Mouse (Mus musculus): ENCODE results near the gene Zdhhc6. TPM values are rescaled to one million over a fixed set of nuclear protein-coding genes. Genes with fewer than 3 reads are reported as not detected.

The Zdhhc6 gene
- total and polyA plus RNA-seq, 3 experiments = 33.8 to 62.8 (median 50.4) TPM

GRCm38 (mm10) chr19:55299378-55299777 is 16.5 kb downstream of the Zdhhc6 start:
- ATAC-seq (ENCODE audit: extremely low read depth, insufficient number of reproducible peaks, low FRiP score, poor library complexity, severe bottlenecking) = no peak

GRCm38 (mm10) chr19:55297961-55298360 is 17.9 kb downstream of the Zdhhc6 start:
- Histone ChIP-seq H3K4me3 (ENCODE audit: low read depth, low read length) (no peak overlapping the region), H3K36me3 (replicated peaks) (peaks cover 92% of the 10 kb centered on the region), H3K9me3 (replicated peaks) (no peaks in the 10 kb centered on the region), H3K27me3 (ENCODE audit: insufficient read depth, low read length) (no peaks in the 10 kb centered on the region), H3K4me1 (ENCODE audit: insufficient read depth, low read depth, low read length) (peaks cover 28% of the 10 kb centered on the region)
- DNase-seq (ENCODE audit: low spot score) (no peak), ATAC-seq (ENCODE audit: extremely low read depth, insufficient number of reproducible peaks, low FRiP score, poor library complexity, severe bottlenecking) (no peak)
- TF ChIP-seq TAL1 (conservative IDR thresholded peaks at IDR 0.05; ENCODE audit: low read depth, low read length) = no peak
- no peak for TF ChIP-seq POLR2AphosphoS5 (IDR thresholded peaks at IDR 0.05; ENCODE audit: insufficient replicate concordance, low read depth, low read length)
- no peak for TF ChIP-seq CTCF (IDR thresholded peaks at IDR 0.05; ENCODE audit: low read depth, low read length)
- no peak for TF ChIP-seq GATA2 (IDR thresholded peaks at IDR 0.05; ENCODE audit: borderline replicate concordance, low read depth, low read length)
- TF ChIP-seq GATA1 (IDR thresholded peaks at IDR 0.05; ENCODE audit: borderline replicate concordance, low read length) = no peak

More at GRCm38 (mm10) chr19:55299378-55299777, 16.5 kb downstream of the Zdhhc6 start:
- Histone ChIP-seq H3K4me3 (ENCODE audit: low read depth, low read length) (no peak overlapping the region), H3K36me3 (replicated peaks) (peaks cover 92% of the 10 kb centered on the region), H3K9me3 (replicated peaks) (no peaks in the 10 kb centered on the region), H3K4me1 (ENCODE audit: insufficient read depth, low read depth, low read length) (peaks cover 28% of the 10 kb centered on the region), H3K27me3 (ENCODE audit: insufficient read depth, low read length) (no peaks in the 10 kb centered on the region)
- no peak for DNase-seq (ENCODE audit: low spot score)
- TF ChIP-seq TAL1 (conservative IDR thresholded peaks at IDR 0.05; ENCODE audit: low read depth, low read length) (no peak), GATA1 (IDR thresholded peaks at IDR 0.05; ENCODE audit: borderline replicate concordance, low read length) (no peak), POLR2AphosphoS5 (IDR thresholded peaks at IDR 0.05; ENCODE audit: insufficient replicate concordance, low read depth, low read length) (no peak), GATA2 (IDR thresholded peaks at IDR 0.05; ENCODE audit: borderline replicate concordance, low read depth, low read length) (no peak), CTCF (IDR thresholded peaks at IDR 0.05; ENCODE audit: low read depth, low read length) (no peak)

DNA sequence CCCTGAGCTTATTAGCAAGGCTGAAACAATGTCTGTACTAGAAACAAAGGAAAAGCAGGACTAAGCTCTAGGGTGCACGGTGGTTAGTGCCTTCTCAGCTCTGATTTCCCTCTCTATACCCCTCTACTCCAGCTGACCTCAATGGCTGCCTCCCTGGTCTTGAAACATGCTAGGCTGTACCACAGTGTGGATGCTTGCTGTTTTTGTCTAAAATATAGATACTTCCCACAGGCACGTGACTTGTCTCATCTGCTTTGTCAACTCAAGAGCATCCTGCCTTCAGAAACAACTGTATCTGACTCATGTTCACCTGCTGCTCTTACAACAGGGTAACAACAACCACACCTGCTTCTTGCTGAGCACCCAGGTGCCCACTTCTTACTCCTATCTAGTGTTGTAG is 18.3 kb downstream of the Zdhhc6 start:
- TF ChIP-seq POLR2AphosphoS5 (IDR thresholded peaks at IDR 0.05; ENCODE audit: insufficient replicate concordance, low read depth, low read length) = no peak
- TF ChIP-seq GATA2 (IDR thresholded peaks at IDR 0.05; ENCODE audit: borderline replicate concordance, low read depth, low read length) = no peak
- no peak for TF ChIP-seq TAL1 (conservative IDR thresholded peaks at IDR 0.05; ENCODE audit: low read depth, low read length)
- no peak for TF ChIP-seq CTCF (IDR thresholded peaks at IDR 0.05; ENCODE audit: low read depth, low read length)
- TF ChIP-seq GATA1 (IDR thresholded peaks at IDR 0.05; ENCODE audit: borderline replicate concordance, low read length) = no peak
- H3K4me1 ChIP-seq (ENCODE audit: insufficient read depth, low read depth, low read length) = peaks cover 28% of the 10 kb centered on the region
- no peak overlapping the region for H3K4me3 ChIP-seq (ENCODE audit: low read depth, low read length)
- no peak for DNase-seq (ENCODE audit: low spot score)
- H3K9me3 ChIP-seq (replicated peaks) = no peaks in the 10 kb centered on the region
- no peaks in the 10 kb centered on the region for H3K27me3 ChIP-seq (ENCODE audit: insufficient read depth, low read length)
- H3K36me3 ChIP-seq (replicated peaks) = peaks cover 91% of the 10 kb centered on the region
- no peak for ATAC-seq (ENCODE audit: extremely low read depth, insufficient number of reproducible peaks, low FRiP score, poor library complexity, severe bottlenecking)

- TF ChIP-seq GATA2 (IDR thresholded peaks at IDR 0.05; ENCODE audit: borderline replicate concordance, low read depth, low read length) (no peak), GATA1 (IDR thresholded peaks at IDR 0.05; ENCODE audit: borderline replicate concordance, low read length) (no peak), CTCF (IDR thresholded peaks at IDR 0.05; ENCODE audit: low read depth, low read length) (no peak), POLR2AphosphoS5 (IDR thresholded peaks at IDR 0.05; ENCODE audit: insufficient replicate concordance, low read depth, low read length) (no peak), TAL1 (conservative IDR thresholded peaks at IDR 0.05; ENCODE audit: low read depth, low read length) (no peak)
- H3K4me3 ChIP-seq (ENCODE audit: low read depth, low read length) = no peak overlapping the region
- DNase-seq (ENCODE audit: low spot score) (no peak), ATAC-seq (ENCODE audit: extremely low read depth, insufficient number of reproducible peaks, low FRiP score, poor library complexity, severe bottlenecking) (no peak)
- H3K27me3 ChIP-seq (ENCODE audit: insufficient read depth, low read length) = no peaks in the 10 kb centered on the region
- H3K9me3 ChIP-seq (replicated peaks) = no peaks in the 10 kb centered on the region
- peaks cover 88% of the 10 kb centered on the region for H3K36me3 ChIP-seq (replicated peaks)
- H3K4me1 ChIP-seq (ENCODE audit: insufficient read depth, low read depth, low read length) = peaks cover 28% of the 10 kb centered on the region
Observed at GRCm38 (mm10) chr19:55296301-55296700, 19.5 kb downstream of the Zdhhc6 start.

- H3K9me3 ChIP-seq (replicated peaks) = no peaks in the 10 kb centered on the region
Observed at GRCm38 (mm10) chr19:55295556-55295955, 20.3 kb downstream of the Zdhhc6 start.

GRCm38 (mm10) chr19:55295075-55295474 is 20.8 kb downstream of the Zdhhc6 start:
- TF ChIP-seq TAL1 (conservative IDR thresholded peaks at IDR 0.05; ENCODE audit: low read depth, low read length) = no peak
- TF ChIP-seq GATA2 (IDR thresholded peaks at IDR 0.05; ENCODE audit: borderline replicate concordance, low read depth, low read length) = no peak
- no peak for TF ChIP-seq GATA1 (IDR thresholded peaks at IDR 0.05; ENCODE audit: borderline replicate concordance, low read length)
- no peak for TF ChIP-seq POLR2AphosphoS5 (IDR thresholded peaks at IDR 0.05; ENCODE audit: insufficient replicate concordance, low read depth, low read length)
- TF ChIP-seq CTCF (IDR thresholded peaks at IDR 0.05; ENCODE audit: low read depth, low read length) = no peak
- Histone ChIP-seq H3K9me3 (replicated peaks) (no peaks in the 10 kb centered on the region), H3K4me1 (ENCODE audit: insufficient read depth, low read depth, low read length) (peaks cover 26% of the 10 kb centered on the region), H3K27me3 (ENCODE audit: insufficient read depth, low read length) (no peaks in the 10 kb centered on the region), H3K36me3 (replicated peaks) (peaks cover 88% of the 10 kb centered on the region), H3K4me3 (ENCODE audit: low read depth, low read length) (no peak overlapping the region)
- DNase-seq (ENCODE audit: low spot score) (no peak), ATAC-seq (ENCODE audit: extremely low read depth, insufficient number of reproducible peaks, low FRiP score, poor library complexity, severe bottlenecking) (no peak)

More at GRCm38 (mm10) chr19:55295556-55295955, 20.3 kb downstream of the Zdhhc6 start:
- TF ChIP-seq GATA2 (IDR thresholded peaks at IDR 0.05; ENCODE audit: borderline replicate concordance, low read depth, low read length) = no peak
- TF ChIP-seq POLR2AphosphoS5 (IDR thresholded peaks at IDR 0.05; ENCODE audit: insufficient replicate concordance, low read depth, low read length) = no peak
- TF ChIP-seq TAL1 (conservative IDR thresholded peaks at IDR 0.05; ENCODE audit: low read depth, low read length) = no peak
- TF ChIP-seq GATA1 (IDR thresholded peaks at IDR 0.05; ENCODE audit: borderline replicate concordance, low read length) = no peak
- no peak for TF ChIP-seq CTCF (IDR thresholded peaks at IDR 0.05; ENCODE audit: low read depth, low read length)
- Histone ChIP-seq H3K4me1 (ENCODE audit: insufficient read depth, low read depth, low read length) (peaks cover 28% of the 10 kb centered on the region), H3K4me3 (ENCODE audit: low read depth, low read length) (no peak overlapping the region), H3K27me3 (ENCODE audit: insufficient read depth, low read length) (no peaks in the 10 kb centered on the region), H3K36me3 (replicated peaks) (peaks cover 88% of the 10 kb centered on the region)
- ATAC-seq (ENCODE audit: extremely low read depth, insufficient number of reproducible peaks, low FRiP score, poor library complexity, severe bottlenecking) (no peak), DNase-seq (ENCODE audit: low spot score) (no peak)
